Mouse (Mus musculus) layer of hippocampus, adult 9-11 months (tissue): Measurements from ENCODE around the gene Ercc5.
A peak's percentile ranks its signal among the peaks of the same experiment; 100 is the strongest.

ENCODE experiments used
- DNase-seq: peaks from one replicate; pipeline ENCODE4 v3.0.0; 2022

Ercc5 gene

DNA sequence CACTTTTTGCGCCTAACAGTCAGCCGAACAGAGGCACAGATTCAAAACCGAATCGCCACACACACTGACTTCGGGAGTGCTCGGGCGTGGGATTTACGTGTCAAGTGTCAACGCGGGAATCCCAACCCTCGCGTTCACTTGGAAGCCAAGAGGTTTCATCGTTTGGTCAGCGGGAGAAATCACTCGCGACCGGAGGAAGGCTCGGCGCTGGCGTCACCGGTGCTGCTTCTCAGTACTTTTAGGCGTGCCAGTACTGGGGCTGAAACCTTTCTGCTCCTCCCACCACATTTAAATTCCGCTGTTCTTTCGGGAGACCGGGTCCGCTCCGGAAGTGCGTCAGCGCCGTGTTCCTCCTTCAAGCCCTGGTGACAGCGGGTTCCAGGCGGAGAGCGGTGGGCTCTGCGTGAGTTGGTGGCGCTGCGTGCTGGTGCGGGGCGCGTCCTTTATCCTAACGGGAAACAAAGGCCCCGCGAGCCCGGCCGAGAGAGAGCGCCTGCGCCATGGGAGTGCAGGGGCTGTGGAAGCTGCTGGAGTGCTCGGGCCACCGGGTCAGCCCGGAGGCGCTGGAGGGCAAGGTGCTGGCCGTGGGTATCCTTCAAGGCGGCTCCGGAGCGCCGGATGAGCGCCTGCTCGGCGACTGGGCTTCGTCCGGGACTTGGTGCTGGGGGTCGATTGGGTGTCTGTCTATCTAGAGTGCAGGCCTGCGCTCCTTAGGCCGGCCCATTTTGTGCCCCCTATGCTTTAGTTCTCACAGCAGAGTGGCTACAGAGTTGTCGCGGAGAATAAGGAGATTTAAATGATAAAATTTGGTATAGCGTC is at the start of gene Ercc5:
Gene Ercc5, plus strand, starts transcription at position 182 of the 819 bp plus-strand sequence.
- peak; percentile 89 for DNase-seq

DNA sequence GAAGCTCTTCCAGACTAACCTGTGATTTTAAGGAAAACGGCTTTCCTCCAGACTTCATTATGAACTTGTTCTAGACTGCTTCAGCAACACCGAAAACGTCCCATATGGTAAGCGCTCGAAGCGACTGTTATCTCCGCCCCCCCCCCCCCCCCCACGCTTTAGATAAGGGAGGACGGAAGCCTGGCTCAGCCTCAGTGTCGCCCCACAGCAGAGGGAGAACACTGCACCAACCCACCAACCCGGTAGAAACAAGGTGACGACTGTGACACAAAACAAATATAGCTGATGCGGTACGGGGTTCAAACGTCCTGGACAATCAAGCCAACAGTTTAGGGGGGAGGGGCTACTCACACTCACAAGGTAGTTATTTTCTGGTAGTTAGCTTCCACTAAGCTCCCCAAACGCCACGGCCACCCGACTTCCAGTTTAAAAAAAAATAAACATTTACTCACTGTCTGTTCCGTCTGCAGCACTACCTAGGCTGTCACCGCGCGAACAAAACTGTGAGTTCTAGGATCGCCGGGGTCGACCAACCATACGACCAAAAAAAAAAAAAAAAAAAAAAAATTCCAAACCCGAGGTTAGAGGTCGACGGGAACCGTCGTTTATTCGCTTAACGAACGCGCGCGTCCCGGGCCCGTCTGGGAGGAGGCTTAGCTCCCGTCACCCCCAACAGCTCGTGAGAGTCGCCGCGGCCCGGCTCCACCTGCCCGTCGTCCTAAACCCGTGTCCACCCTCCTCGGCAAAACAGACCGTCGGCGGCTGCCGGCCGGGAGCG is 45.9 kb upstream of the Ercc5 start:
- DNase-seq = peak; percentile 18

DNA sequence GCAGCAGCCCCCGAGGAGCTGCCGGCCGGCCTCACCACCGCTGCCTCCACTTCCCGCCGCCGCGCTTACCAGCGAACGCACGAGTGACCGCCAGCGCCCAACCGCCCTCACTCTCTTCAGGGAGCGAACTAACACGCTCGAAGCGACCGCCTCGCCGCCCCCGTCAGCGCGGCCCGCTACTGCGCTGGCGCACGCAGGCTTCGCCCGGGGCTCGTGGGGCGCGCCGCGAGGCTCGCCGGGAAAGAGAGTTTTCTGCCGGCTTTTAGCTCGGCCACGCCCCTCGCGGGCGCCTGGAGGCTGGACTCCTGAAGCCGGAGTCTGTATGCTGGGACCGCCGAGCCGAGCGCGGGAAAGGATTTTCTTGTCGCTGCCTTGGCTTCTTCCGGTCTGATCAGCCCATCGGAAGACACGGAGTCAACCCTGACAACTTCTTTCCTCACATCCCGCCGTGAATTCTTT is 45.3 kb upstream of the Ercc5 start, which contains the start of gene Tex30:
Gene Tex30, minus strand, starts transcription at position 183 of the 459 bp plus-strand sequence.
- peak; percentile 92 for DNase-seq

DNA sequence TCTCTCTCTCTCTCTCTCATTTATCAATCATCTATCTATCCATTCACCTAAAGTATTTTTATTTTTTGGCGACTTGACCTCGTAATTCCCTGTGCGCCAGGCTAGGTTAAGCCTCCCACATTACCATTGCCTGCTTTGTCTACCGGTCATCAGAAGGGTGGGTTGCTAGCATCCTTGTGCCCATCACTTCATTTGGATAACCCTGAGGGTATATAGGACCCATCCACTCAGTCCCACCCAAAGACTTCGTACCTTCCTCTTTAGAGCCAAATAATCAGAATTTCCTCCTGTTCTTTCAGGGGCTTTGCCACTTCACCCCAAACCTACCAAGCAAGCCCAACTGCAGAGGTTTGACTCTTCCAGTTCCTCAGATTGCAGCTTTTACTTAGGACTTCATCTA is 44.6 kb upstream of the Ercc5 start:
- DNase-seq = no peak

DNA sequence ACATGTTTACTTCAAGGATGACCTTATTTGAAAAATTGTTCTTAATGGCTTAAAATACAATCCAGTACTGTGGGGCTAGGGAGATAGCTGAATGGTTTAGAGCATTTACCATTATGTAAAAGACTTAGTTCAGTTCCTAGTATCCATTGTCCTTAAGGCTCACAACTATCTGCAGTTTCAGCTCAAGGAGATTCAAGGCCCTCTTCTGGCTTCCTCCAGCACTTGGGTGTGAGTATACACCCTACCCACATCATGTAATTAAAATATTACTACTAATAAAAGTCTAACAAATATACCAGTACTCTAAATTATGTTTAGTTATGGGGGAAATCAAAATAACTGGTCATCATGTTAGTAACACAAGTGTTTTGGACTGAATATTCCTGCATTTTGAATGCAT is 30.0 kb upstream of the Ercc5 start:
- DNase-seq = no peak

DNA sequence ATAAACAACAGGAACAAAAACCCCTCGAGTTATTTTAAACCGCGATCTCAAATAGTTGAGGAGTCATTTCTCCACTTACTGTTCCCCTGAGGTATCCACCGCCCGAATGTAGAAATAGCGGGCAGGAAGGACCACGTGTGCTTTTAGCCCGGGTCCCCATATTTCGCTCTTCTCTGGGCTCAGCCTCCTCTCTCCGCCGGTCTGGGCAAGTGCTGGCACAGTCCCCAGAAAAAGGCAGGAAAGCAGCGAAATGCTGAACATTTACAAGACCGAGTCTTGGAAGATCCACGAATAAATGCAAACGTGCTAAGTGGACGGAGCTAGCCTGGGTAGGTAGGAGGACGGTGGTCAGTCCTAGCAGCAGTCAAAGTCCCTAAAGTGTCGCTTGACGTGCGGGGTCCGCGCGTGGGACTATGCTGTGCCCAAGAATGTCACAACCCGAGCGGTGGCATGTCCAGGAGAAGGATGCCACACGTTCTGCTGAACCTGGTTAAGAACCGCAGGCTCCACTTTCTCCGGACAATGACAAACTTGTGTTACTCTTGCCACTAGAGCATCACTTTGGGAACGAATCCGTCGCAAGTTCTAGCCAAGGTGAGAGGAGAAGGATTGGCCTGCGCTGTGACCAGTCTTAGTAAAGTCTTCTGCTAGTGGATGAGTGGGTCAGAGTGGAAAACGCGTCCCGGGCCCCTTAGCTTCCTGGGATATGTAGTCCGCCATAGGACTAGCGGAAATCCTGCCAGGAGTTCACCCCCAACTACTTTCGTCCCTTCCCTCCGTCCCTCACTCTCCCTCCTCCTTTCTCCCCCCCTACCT is 29.1 kb upstream of the Ercc5 start, which contains the start of the genes Kdelc1 and Bivm:
Gene Kdelc1, minus strand, starts transcription at position 570 of the 816 bp plus-strand sequence.
Gene Bivm, plus strand, starts transcription at position 719 of the 816 bp plus-strand sequence.
- DNase-seq = peak; percentile 98

DNA sequence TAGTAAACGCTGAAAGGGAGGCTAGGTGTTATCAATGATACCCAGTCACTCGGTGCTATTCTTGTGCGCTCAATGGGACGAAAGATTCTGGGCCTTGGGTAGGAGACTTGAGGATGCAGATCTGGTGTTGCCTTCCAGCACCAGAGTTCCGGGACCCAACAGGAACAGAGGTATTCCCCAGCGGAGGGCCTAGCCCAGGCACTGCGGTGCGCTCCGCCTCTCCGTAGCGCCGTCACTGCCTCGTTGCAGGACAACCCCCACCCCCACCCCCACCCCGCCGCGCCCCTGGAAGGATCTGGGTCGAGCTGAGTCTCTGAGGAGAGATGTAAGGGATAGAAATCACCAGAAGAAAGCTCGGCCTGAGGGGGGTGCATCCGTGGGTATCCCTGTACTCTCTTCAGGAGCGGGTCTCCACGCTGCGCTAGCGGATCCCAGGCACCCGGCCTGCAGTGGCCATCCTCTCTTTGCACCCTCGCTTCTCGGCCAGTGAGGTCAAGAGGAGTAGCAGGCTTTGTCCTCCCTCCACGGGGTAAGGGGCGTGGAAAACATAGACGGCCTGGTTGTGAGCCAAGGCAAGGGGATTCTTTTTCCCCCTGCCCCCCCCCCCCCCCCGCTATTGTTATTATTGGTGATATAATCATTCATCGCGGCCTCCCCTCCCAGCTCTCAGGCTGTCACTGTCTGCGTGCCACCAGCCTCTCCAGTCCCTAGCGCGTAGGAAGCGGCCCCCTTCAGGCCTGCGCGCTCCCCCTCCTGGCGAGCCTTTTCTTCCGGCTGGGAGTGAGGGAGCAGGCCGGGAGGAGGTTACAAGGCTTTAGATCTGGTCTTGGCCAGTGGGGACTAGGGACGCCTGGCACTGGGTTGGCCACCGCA is 28.1 kb upstream of the Ercc5 start:
- DNase-seq = peak; percentile 87

DNA sequence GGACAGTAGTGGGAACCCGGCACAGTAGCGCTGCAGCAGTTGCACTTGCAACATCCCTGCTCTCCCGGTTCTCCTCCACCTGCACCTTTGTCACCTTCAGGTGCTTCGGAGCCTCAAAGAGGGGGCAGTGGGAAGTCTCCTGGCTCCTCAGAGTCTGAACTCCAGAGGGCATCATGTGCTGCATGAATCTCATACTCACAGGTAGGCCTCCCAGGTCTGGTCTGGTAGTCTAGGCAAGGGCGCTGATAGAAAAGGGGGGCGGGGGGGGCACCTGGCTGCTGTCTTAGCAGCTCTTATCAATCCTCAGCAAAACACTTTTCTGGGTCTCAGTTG is 27.5 kb upstream of the Ercc5 start:
- DNase-seq = no peak

DNA sequence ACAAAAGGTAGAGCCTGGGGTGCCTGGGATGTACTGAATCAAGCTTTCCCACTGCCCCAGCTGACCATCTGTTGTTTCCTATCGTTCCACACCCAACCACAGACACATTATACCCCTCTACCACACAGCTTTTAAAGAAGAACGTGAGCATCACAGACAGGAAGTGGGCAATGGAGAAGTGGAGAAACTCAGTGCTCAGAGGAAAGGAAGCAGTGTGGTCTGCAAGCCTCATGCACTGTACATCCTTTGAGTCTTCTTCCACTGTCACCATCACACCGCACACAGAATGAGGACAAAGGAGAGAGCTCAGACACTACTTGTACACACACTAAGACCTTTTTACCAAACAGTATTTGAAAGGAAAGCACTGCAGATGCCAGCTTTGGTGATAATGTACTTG is 25.3 kb upstream of the Ercc5 start:
- DNase-seq = no peak

DNA sequence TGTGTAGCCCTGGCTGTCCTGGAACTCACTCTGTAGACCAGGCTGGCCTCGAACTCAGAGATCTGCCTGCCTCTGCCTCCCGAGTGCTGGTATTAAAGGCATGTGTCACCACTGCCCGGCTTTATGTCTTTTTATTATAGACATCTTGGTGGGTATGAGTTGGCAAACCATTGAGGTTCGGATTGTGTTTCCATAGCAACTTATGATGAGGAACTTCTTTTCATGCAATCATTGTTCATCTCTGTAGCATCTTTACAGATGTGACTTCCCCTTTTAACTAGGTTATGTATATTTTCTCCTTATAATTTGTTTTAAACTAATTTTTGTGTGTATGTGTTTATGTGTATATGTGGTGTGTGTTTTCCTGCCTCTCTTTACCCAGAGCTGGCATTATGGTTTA is 22.0 kb upstream of the Ercc5 start:
- DNase-seq = no peak

DNA sequence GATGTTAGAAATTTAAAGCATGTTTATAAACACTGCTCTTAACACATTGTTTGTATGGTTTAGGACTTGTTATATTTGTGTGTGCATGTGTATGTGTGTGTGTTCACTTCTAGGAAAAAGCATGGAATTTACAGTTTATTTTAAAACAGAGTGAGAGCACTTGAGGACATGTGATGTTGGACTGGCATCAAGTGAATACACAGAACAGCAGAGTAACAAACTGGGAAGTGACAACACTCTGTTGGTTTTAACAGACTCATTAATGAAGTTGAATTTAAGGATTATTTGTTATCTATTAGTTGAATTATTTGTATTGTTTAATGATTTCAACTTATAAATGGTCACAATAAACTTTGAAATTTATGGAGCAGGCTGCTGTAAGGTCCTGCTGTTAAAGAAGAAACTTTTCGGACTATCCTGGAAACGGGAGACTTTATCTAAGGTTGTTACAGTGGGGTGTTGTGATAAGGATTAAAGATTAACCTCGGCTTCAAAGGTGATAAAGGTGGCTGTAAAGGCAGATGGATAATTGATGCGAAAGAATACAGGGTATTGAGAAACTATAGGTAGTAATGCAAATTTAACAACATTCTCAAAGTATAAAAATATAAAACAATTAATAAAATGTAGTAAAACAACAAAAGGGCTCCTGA is 17.5 kb upstream of the Ercc5 start:
- DNase-seq = no peak

DNA sequence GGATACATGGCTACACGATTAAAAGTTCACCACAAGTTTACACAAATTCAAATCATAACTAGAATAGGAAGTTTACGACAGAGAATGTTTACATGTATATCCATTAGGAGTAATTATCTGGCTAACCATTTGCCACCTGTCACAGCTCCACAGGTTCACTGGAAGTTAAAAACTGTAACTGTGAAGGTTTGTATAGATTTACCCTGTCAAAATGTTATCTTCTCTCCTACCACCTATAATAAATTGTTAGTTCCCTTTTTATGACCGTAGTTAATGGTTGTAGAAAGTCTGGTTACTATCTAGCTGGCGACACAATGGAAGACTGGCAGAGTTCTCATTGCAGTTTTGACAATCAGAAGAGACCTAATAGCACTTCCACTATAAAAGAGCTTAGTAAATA is 7.3 kb upstream of the Ercc5 start:
- DNase-seq = no peak

DNA sequence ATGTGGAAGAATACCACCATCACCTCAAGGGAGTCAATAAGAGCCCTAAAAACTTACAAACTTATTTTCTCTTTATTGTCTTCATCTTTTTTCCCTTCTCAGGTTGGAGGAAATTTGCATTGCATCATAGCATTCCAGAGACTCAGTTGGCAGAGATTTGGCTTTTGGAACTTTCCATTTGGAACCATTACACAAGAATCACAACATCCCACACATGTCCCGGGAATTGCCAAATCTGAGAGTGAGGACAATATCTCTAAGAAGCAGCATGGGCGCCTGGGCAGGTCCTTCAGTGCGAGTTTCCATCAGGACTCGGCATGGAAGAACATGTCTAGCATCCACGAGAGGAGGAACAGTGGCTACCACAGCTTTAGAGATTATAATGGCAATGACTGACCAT is 4.8 kb upstream of the Ercc5 start:
- DNase-seq = no peak

DNA sequence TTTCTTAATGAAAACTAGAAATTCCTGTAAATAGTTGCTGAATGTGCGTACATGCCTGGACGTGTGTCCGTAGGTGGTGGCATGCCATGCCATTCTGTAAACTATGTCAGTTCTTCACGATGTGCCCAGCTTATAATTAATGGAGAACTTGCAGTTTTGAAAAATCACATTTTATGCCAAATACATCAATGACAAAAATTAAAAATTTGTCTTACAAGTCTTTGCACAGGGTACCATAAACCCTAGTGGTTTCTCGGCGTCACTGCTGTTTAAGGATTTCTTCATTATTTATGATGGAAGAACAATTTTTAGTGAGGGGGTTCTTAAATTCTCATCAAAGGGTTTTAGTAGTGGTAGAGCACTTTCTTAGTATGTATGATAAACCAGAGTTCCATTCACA is 1.2 kb downstream of the Ercc5 start:
- DNase-seq = no peak

DNA sequence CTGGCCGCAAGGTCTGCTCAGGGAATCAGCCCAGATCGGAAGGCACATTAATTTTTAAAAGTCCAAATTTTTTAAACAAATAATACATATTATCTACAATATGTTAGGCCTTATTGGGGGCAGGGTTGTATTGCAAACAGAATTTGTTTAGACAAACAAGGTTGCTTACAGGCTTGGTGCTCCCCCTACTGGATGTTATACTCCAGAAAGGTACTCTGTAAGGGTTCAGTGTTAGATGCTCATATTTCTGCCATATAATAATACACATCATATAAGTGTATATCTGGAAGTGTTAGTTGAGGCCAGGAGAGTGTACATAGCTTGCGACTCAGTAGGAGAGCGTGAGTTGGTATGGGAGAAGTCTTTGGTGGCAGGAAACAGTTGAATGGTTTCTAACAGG is 7.7 kb downstream of the Ercc5 start:
- DNase-seq = no peak

DNA sequence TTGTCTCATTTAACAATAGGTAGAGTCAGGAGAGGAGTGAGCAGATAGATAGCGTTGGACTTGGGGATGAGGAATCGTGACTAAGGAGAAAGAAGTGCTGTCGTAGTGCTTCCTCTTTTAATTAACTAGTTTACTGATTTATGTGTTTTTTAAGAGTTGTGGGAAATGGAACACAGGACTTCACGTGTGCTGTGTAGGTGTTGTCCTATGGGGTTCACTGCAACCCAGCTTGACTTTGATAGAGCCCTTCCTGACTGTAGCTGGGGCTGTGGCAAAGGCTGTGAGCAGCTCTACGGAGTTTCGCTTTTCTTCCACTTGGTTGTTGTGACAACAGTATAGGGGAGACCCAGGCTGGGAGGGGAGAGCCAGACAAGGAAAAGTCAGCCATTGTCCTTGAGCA is 10.8 kb downstream of the Ercc5 start:
- DNase-seq = no peak

DNA sequence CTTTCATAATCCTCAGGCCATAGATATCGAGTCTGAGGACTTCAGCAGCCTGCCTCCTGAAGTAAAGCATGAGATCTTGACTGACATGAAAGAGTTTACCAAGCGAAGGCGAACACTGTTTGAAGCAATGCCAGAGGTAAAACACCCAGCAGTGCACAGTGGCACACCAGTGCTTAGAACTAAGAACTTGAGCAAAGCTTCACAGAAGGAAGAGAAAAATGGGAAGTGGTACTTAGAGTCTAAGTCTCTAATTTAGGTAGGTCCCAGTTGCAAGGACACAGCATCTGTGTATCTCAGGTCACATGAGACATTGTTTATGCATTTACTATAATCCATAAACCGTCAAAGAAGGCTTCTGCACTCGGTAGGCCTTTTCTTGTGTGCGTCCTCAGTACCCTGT is 14.3 kb downstream of the Ercc5 start:
- DNase-seq = no peak

DNA sequence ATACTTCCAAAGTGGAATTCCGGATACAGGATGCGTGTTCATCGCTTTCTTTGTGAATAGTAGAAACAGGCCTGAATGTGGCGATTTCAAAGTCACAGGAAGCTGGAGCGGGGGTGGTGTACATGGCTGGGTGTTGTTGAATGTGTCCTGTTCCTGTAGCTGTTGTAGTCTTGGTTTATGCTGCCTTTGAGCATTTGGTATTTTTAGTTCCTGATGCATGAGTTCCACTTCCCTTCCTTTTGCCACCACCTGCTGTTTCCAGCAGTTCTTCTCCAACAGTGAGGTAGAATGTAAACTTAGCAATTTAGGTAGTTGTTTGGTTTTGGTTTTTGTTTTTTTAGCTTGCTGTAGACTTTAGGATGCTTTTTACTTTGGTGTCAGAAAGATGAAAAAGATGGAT is 14.8 kb downstream of the Ercc5 start:
- no peak for DNase-seq

DNA sequence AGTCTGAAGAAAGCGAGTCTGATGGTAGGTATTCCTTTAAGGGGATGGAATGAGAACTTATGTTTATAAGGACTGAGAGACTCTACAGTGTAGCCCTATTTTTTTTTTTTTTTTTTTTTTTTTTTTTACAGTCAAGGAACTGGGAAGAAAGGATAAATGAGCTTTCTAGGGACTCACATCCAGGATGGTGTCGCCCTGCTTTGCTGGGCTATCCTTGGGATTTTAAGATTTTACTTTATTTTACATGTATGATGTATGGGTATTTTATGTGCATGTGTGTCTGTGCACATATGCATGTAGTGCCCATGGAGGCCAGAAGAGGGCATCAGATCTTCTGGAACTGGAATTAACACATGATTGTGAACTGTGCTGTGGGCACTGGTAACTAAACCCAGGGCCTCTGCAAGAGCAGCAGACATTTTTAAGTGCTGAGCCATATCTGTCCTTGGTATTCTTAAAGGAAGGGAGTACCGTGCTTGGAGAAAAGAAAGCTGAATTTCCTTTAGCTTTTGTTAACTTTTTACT is 20.4 kb downstream of the Ercc5 start:
- no peak for DNase-seq

DNA sequence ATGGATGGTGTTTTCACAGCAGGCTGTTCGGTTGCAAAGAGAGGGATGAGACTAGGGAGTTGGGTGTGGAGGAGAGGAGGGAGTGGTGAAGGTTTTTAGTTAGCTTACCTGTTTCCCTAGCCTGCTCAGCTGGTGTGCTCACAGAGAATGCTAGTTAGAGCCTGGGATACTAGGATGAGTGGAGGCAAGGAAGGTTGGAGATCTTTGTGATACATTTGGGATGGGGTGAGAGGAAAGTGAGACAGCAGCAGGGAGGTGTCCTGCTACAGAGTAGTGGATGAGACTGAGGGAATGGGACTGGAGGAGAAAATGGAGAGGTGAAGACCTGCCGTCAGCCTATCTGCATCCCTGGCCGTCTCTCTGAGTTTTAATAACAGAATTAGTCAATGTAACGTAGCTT is 25.1 kb downstream of the Ercc5 start:
- DNase-seq = no peak

DNA sequence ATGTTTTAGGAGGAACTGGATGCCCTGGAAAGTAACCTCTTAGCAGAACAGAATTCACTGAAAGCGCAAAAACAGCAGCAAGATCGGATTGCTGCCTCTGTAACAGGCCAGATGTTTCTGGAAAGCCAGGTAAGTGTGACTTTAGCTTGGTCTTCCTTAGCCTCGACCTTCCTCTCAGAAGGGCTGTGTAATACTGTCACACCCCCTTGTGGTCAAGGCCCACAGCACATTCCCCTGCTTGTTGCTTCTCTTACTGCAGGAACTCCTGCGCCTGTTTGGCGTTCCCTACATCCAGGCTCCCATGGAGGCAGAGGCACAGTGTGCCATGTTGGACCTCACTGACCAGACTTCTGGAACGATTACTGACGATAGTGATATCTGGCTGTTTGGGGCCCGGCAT is 26.4 kb downstream of the Ercc5 start:
- no peak for DNase-seq
